Mouse (Mus musculus) retina, postnatal 7 days (tissue): ENCODE results near the gene Olfr536.
"Not testable (repeated sequence)": the region's sequence is repeated elsewhere in the genome, so short reads cannot be mapped to it uniquely, and the experiment has no call there.

Experiments used
- DNase-seq: peaks from one replicate; pipeline ENCODE4 v3.0.0-alpha.2; 2012; ENCODE audit warnings: low read depth, low spot score

Gene Olfr536

DNA sequence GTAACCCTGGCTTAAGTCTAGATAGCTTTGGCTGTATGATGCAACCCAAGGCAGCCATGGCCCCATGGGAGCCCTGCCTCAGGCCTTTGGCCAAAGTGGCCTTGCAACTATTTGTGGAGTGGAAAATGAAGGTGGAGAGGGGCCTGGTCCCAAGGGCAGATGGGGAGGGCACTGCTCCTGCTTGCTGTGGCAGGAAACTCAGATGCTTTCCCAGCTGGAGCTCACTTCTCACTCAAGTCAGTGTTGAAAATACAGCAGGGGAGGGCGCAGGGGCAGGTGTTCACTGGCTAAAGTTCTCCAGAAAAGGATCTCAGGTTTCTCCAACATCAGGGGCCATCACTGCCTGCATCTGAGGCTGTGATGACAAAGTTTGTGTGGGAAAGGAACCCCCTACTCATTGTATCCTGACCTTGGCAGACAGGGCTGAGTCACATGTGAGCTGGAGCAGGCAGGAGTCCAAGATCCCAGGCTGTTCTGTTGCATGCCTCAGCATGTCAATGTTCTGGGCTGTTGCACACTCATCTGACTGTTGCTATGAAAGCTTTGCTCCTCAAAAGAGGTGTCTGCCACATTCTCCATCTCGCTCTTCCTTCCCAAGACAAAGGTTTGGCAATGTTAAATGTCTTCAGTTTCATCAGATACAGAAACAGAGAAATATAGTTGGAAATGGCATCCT lies at the start of gene Olfr536:
Gene Olfr536, minus strand, starts transcription at position 51 of the 676 bp plus-strand sequence.
- not testable (repeated sequence) for DNase-seq

DNA sequence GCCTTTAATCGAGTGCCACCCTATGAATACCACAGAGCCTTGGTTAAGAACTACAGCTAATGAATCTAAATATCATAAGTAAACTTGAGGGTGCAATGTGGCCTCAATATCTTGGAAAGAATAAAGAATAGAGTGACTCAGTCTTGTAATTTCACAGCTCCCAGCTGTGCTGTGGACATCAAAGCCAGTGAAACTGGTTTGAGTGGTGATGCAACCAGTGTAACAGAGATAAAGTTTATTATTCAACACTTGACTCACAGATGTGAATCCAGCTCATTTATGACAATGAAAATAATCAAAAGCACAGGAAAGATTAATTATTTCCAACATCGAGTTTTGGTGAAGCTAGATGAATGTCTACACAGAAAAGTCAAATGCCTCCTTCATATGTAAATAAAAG lies 32.5 kb upstream of the Olfr536 start:
- DNase-seq = no peak

DNA sequence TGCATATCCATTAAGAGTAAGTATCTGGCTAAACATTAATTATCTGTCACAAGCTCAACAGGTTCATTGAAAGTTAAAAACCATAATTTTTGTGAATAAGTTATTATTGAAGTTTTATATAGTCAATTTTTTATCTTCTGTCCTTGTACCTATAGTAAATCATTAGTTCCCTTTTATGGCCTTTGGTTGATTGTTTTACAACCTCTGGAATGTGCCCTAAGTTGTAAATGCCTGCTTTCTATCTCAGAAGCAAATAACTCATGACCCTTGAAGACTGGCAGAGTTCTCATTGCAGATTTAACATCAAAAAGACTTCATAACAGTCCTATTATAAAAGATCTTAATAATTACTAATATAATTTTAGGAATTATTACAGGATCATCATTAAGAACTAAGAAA lies 12.5 kb downstream of the Olfr536 start:
- no peak for DNase-seq

DNA sequence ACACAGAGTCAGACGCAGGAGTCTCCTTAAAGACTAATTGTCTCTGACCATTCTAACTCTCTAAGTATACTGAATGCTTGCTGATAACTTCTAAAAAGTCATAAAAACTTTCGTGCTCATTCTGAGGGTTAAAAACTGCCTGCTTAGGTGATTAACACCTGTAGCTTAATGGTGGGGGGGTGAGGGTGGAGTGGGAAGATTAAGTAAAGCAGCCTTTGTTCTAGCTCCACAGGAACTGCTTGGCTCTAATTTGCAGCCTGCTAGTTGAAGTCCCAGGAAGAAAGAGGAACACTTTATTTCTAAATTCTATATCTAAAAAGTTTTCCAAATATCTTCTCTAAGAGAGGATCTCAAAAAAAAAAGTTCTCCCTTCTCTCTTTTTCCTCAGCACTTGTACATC lies 13.0 kb downstream of the Olfr536 start:
- no peak for DNase-seq

DNA sequence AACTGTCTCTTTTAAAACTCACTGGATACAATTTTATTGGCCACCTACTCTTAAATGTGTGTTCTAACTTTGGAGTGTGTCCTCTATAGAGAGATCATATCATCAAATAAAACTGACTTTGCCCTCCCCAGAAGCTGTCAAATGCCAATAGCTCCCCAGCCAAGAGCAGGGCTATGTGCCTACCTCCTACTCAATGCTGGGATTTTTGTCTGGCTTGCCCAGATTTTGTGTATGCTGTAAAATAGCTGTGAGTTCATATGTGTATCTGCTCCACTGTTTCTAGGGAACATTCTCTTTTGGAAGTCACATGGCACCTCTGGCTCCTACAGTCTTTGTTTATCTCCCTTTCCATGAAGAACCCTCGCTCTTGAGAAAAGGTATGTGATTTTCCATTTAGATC lies 18.2 kb downstream of the Olfr536 start:
- DNase-seq = no peak

DNA sequence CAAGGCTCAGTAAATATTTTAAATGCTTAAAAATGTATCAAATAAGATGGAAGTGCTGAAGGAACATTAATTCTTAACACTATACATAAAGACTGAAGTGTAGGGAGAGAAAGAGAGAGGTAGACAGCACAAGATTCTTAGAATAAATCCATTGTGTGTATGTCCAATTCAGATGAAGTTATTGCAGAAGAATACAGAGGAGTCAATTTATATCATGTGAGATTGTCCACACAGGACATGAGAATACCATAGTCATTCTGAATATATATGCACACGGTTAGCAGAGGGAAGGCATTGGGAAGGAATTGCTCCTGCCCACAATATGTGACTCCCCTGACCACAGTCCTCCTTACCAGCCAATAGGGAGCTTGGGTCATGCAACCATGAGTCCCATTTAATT lies 23.3 kb downstream of the Olfr536 start, which contains the start of gene Olfr535:
Gene Olfr535, plus strand, starts transcription at position 301 of the 400 bp plus-strand sequence.
- no peak for DNase-seq

DNA sequence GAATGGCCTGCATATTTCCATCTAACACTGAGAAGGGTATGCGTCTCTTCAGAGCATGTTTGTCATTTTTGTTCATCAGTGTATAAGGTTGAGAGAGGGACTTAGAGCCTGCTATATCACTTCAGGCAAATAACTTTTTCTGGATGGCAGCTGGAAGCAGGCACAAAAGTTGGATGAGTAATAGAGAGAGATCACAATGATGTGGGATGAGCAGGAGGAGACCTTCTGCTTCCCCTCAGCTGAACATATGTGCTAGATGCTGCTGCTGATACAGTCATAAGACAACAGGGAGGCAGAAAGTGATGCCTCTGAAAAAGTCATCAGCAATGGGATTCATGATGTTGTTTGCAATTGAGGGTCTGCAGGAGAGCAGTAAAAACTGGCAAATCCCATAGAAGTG lies 28.5 kb downstream of the Olfr536 start:
- DNase-seq = no peak

DNA sequence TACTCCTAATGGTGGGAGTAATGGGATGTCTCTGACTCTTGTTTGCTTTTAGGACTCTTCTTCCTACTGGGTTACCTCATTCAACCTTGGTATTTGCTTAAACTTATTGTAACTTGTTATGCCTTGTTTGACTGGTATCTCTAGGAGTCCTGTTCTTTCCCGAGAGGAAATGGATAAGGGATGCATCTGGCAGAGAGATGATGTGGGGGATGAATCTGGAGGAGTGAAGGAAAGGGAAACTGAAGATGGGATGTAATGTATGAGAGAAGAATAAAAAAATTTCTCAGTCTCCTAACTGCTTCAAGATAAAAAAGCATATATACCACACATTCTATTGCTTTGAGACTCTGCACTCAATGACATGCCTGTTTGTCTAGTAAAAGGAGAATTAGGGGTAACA lies 29.3 kb downstream of the Olfr536 start:
- no peak for DNase-seq

DNA sequence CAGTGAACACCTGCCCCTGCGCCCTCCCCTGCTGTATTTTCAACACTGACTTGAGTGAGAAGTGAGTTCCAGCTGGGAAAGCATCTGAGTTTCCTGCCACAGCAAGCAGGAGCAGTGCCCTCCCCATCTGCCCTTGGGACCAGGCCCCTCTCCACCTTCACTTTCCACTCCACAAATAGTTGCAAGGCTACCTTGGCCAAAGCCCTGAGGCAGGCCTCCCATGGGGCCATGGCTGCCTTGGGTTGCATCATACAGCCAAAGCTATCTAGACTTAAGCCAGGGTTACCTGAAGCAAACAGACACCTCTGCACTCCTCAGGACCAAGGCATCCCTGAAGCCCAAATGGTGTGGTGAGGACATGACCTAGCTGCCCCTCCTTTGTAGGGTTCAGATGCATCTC lies 44.1 kb downstream of the Olfr536 start, which contains the start of gene Olfr533:
Gene Olfr533, plus strand, starts transcription at position 301 of the 400 bp plus-strand sequence.
- DNase-seq = not testable (repeated sequence)
